In the genomic region with DNA sequence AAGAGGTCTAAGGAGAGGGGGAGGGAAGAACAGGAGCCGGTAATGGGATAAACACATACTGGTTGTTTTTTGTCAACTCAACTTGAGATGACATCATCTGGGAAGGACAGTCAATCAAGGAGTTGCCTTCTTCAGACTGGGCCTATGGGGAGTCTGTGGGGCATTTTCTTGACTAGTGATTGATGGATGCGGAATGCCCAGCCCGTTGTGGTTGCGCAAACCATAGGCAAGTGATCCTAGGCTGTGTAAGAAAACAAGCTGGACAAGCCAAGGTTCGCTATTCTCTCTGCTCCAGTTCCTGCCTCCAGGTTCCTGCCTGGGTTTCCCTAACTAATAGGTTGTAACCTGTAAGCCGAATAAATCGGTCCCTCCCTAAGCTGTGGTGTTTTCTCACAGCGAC, we compare ENCODE assay signal across 22 mouse cellular contexts. TPM values are rescaled to one million over a fixed set of nuclear protein-coding genes. Genes with fewer than 3 reads are reported as not detected.
DNase-seq lines count a peak whose midpoint lies in the region; TF ChIP-seq lines count a peak whose summit lies in the region.
"Had no signal": no experiment of that assay in that cellular context is flagged by ENCODE, and none has a peak within 500 bp of the region (broad histone marks: within the 10 kb centered on the region; RNA-seq: fewer than 3 reads in every experiment).

No protein-coding gene starts in this region.

- H3K4me3 ChIP-seq in C2C12 (ENCODE audit: insufficient read depth, poor library complexity, severe bottlenecking): no peak overlapping the region
- H3K4me3 ChIP-seq: forebrain, embryonic 10.5 days; gastrocnemius, adult 2 months; heart, embryonic 12.5 days; heart, embryonic 15.5 days had no signal

- H3ac ChIP-seq in C2C12 (ENCODE audit: control insufficient read depth, insufficient read length, low read depth): no peak overlapping the region

- H3K79me2 ChIP-seq in C2C12 (ENCODE audit: control insufficient read depth, insufficient read depth): peaks cover 7% of the 10 kb centered on the region

- H3K36me3 ChIP-seq in C2C12 (ENCODE audit: control insufficient read depth, insufficient read depth): no peaks in the 10 kb centered on the region
- H3K36me3 ChIP-seq: forebrain, embryonic 10.5 days; heart, embryonic 12.5 days; heart, embryonic 15.5 days had no signal

- H3K27me3 ChIP-seq in C2C12 (ENCODE audit: control insufficient read depth, insufficient read depth, insufficient read length): no peaks in the 10 kb centered on the region
- H3K27me3 ChIP-seq: heart, embryonic 12.5 days; heart, embryonic 15.5 days; Patski had no signal

- peak; percentile 0 for DNase-seq in right cerebral cortex, adult 18-20 months
- no peak for DNase-seq in right cerebral cortex, postnatal 4 days
- peak; percentile 44 for DNase-seq in NIH3T3 (ENCODE audit: low read depth)
- DNase-seq in adrenal gland, adult 8-10 months: no peak
- no peak for DNase-seq in layer of hippocampus, adult 9-11 months
- DNase-seq: adrenal gland, postnatal 10 days; adrenal gland, postnatal 36 days; B cell, adult 2 months; cerebellum, adult 18-20 months; cerebellum, adult 9-10 months; cerebellum, postnatal 14 days; forebrain, postnatal 0 days; gastrocnemius, adult 2 months; gastrocnemius, postnatal 14 days; heart, adult 18-20 months; heart, postnatal 14 days; heart, postnatal 4 days had no signal

- peaks cover 3% of the 10 kb centered on the region for H3K79me3 ChIP-seq in C2C12 (ENCODE audit: low read depth)

- no peak for TF ChIP-seq CTCF in C2C12 (IDR thresholded peaks at IDR 0.05; ENCODE audit: control insufficient read depth, insufficient read depth, insufficient read length)

TF ChIP-seq in C2C12, 6 proteins besides CTCF, POLR2A, EP300 and RAD21:
- TF ChIP-seq CEBPB (IDR thresholded peaks at IDR 0.05; ENCODE audit: low read depth) (peak; percentile 57), MAX (IDR thresholded peaks at IDR 0.05) (no peak)
TF ChIP-seq in C2C12: peak in this region for 1.

RNA-seq across cellular contexts. Expression of gene Acap2, which starts 4.1 kb away (rescaled TPM):
- 6.2 TPM for polyA plus RNA-seq in C2C12 (2012; fragmentation: generic; extraction: Trizol)
- 10 to 100 TPM; 38.4 to 54.5 (median 46.0) TPM for total RNA-seq in adrenal gland, adult 8-10 months (2022)

Comparison
In these comparisons a context has a peak if more than half of its experiments do, and no peak if none do; other contexts are left out.
1. DNase-seq: peak in right cerebral cortex, adult 18-20 months (single experiment) and NIH3T3 (single experiment); none in right cerebral cortex, postnatal 4 days (single experiment), adrenal gland, adult 8-10 months (single experiment) and layer of hippocampus, adult 9-11 months (single experiment).